In the genomic region with DNA sequence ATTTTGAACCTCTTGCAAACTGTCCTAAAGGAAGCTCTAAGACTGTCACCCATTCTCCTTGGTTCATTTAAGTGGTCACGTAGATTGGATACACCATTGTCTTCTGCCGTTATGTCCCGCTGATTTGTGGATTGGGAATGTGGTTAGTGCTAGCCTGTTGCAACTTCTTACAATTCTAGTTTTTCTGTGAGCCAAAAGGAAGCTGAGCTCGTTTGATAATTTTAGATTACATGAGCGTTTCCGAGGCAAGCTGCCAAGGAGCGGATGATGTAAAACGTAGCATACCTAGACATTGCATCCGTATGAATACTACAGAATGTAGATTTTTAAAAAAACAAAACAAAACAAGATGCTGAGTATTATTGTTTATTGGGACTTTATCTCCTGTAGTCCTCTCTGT, we compare ENCODE assay signal across 12 mouse cellular contexts. TPM values are rescaled to one million over a fixed set of nuclear protein-coding genes. Genes with fewer than 3 reads are reported as not detected.
A peak's percentile ranks its signal among the peaks of the same experiment; 100 is the strongest.
DNase-seq lines count a peak whose midpoint lies in the region; ATAC-seq and TF ChIP-seq lines count a peak whose summit lies in the region.
"Had no signal": no experiment of that assay in that cellular context is flagged by ENCODE, and none has a peak within 500 bp of the region (broad histone marks: within the 10 kb centered on the region; RNA-seq: fewer than 3 reads in every experiment).

No protein-coding gene starts in this region.

- H3K36me3 ChIP-seq in kidney, adult 2 months (ENCODE audit: control insufficient read depth, insufficient read depth, low read length): no peaks in the 10 kb centered on the region
- H3K36me3 ChIP-seq in MEL (ENCODE audit: control insufficient read depth in 1 of 2, insufficient read depth in 2 of 2, low read length in 2 of 2): peaks cover 0 to 26% of the 10 kb centered on the region in 2 experiments; a peak in 2 of 4 replicates
- H3K36me3 ChIP-seq: embryonic facial prominence, embryonic 15.5 days; hindbrain, embryonic 12.5 days had no signal

- no peaks in the 10 kb centered on the region for H3K4me1 ChIP-seq in kidney, adult 2 months (ENCODE audit: control insufficient read depth, insufficient read depth, low read length)
- peaks cover 15 to 25% of the 10 kb centered on the region in 2 experiments for H3K4me1 ChIP-seq in MEL (ENCODE audit: control insufficient read depth in 1 of 2, insufficient read depth in 2 of 2, low read length in 2 of 2)
- H3K4me1 ChIP-seq: embryonic facial prominence, embryonic 15.5 days; hindbrain, embryonic 12.5 days had no signal

- DNase-seq in kidney, adult 2 months: peak; percentile 40
- DNase-seq in kidney, adult 11 months: no peak
- peak; percentile 92 for DNase-seq in MEL (ENCODE audit: low read depth, low spot score)
- peak; percentile 66 for DNase-seq in lung, postnatal 14 days
- DNase-seq in layer of hippocampus, adult 2 months (ENCODE audit: low spot score in 2 of 2): no peak
- DNase-seq in layer of hippocampus, adult 9-11 months: no peak
- DNase-seq: cerebellum, postnatal 14 days had no signal

- WGBS in kidney, adult 2 months: 66% methylated on average over 9 of the region's 9 CpGs

- no peak for TF ChIP-seq CTCF in kidney, adult 2 months (conservative IDR thresholded peaks at IDR 0.05; ENCODE audit: insufficient read depth, insufficient read length, low read depth, low read length)
- no peak for TF ChIP-seq CTCF in MEL (IDR thresholded peaks at IDR 0.05 in 2 of 3, conservative IDR thresholded peaks at IDR 0.05 in 1 of 3; ENCODE audit: control insufficient read depth in 1 of 3, insufficient read depth in 1 of 3, low read depth in 2 of 3, low read length in 3 of 3, poor library complexity in 1 of 3, severe bottlenecking in 1 of 3)
- TF ChIP-seq CTCF in layer of hippocampus, adult 2 months (conservative IDR thresholded peaks at IDR 0.05): no peak

- TF ChIP-seq POLR2A in kidney, adult 2 months (IDR thresholded peaks at IDR 0.05; ENCODE audit: low read depth, low read length): no peak
- no peak for TF ChIP-seq POLR2A in MEL (IDR thresholded peaks at IDR 0.05; ENCODE audit: control insufficient read depth in 1 of 2, insufficient read depth in 1 of 2, low read depth in 1 of 2, low read length in 2 of 2, poor library complexity in 1 of 2)

- no peak overlapping the region for H3K27ac ChIP-seq in kidney, adult 2 months (ENCODE audit: insufficient read depth, low read depth, low read length)
- peak overlapping the region; percentile 97 for H3K27ac ChIP-seq in MEL (ENCODE audit: control insufficient read depth, low read depth, low read length)
- no peak overlapping the region for H3K27ac ChIP-seq in layer of hippocampus, adult 2 months
- H3K27ac ChIP-seq: embryonic facial prominence, embryonic 15.5 days; hindbrain, embryonic 12.5 days had no signal

- peak; percentile 94 to 96 for TF ChIP-seq EP300 in MEL (IDR thresholded peaks at IDR 0.05; ENCODE audit: low read depth in 1 of 2, low read length in 2 of 2)

- H3K27me3 ChIP-seq in kidney, adult 2 months (replicated peaks; ENCODE audit: control insufficient read depth, insufficient read depth, low read length): no peaks in the 10 kb centered on the region
- no peaks in the 10 kb centered on the region for H3K27me3 ChIP-seq in MEL (ENCODE audit: control insufficient read depth in 1 of 2, insufficient read depth in 2 of 2, low read length in 2 of 2)
- H3K27me3 ChIP-seq: embryonic facial prominence, embryonic 15.5 days; hindbrain, embryonic 12.5 days had no signal

- H3K79me2 ChIP-seq in MEL (ENCODE audit: control insufficient read depth, insufficient read depth, low read length, poor library complexity): no peaks in the 10 kb centered on the region

- H3K9me3 ChIP-seq in MEL (replicated peaks; ENCODE audit: insufficient read depth, low read length): no peaks in the 10 kb centered on the region
- H3K9me3 ChIP-seq: embryonic facial prominence, embryonic 15.5 days; hindbrain, embryonic 12.5 days had no signal

- no peak for TF ChIP-seq RAD21 in MEL (IDR thresholded peaks at IDR 0.05; ENCODE audit: low read depth, low read length)

- H3K4me3 ChIP-seq in kidney, adult 2 months (ENCODE audit: insufficient read depth, low read depth, low read length): no peak overlapping the region
- H3K4me3 ChIP-seq in MEL (ENCODE audit: control insufficient read depth in 1 of 2, insufficient read depth in 1 of 2, low read depth in 2 of 2, low read length in 2 of 2): peak overlapping the region; percentile 24 to 55
- H3K4me3 ChIP-seq in layer of hippocampus, adult 2 months: no peak overlapping the region
- H3K4me3 ChIP-seq: embryonic facial prominence, embryonic 15.5 days; hindbrain, embryonic 12.5 days; myocyte had no signal

- ATAC-seq in common myeloid progenitor, adult 5-6 weeks (replicated peaks; ENCODE audit: low read depth, poor library complexity, severe bottlenecking): peak; percentile 80
- ATAC-seq in inflammation-experienced regulatory T-cells, adult 6 months: no peak

- H3K9ac ChIP-seq in MEL (ENCODE audit: control insufficient read depth, low read depth, low read length, poor library complexity, severe bottlenecking): peak overlapping the region; percentile 52
- H3K9ac ChIP-seq: embryonic facial prominence, embryonic 15.5 days; hindbrain, embryonic 12.5 days had no signal

TF ChIP-seq in MEL, 35 proteins besides CTCF, POLR2A, EP300 and RAD21 (continues in another document):
- TF ChIP-seq ZC3H11A (IDR thresholded peaks at IDR 0.05; ENCODE audit: low read depth, low read length) (no peak), NRF1 (IDR thresholded peaks at IDR 0.05; ENCODE audit: insufficient read depth, low read depth, low read length, poor library complexity, severe bottlenecking) (no peak), POLR2AphosphoS5 (IDR thresholded peaks at IDR 0.05; ENCODE audit: borderline replicate concordance, low read depth, low read length) (no peak), RCOR1 (IDR thresholded peaks at IDR 0.05; ENCODE audit: low read depth, low read length) (peak; percentile 93), MXI1 (IDR thresholded peaks at IDR 0.05; ENCODE audit: low read depth, low read length) (peak; percentile 28; the same call in 1 of the 2 replicates), TCF12 (IDR thresholded peaks at IDR 0.05; ENCODE audit: low read depth, low read length) (peak; percentile 93), SIN3A (IDR thresholded peaks at IDR 0.05; ENCODE audit: low read length) (peak; percentile 72), USF2 (IDR thresholded peaks at IDR 0.05; ENCODE audit: borderline replicate concordance in 1 of 2, insufficient read depth in 1 of 2, low read depth in 1 of 2, low read length in 2 of 2) (no peak), CHD1 (IDR thresholded peaks at IDR 0.05; ENCODE audit: low read depth, low read length) (no peak), ELF1 (IDR thresholded peaks at IDR 0.05; ENCODE audit: low read depth, low read length) (peak; percentile 25; the same call in 1 of the 2 replicates), MYB (IDR thresholded peaks at IDR 0.05; ENCODE audit: low read depth, low read length) (peak; percentile 76), TAL1 (IDR thresholded peaks at IDR 0.05; ENCODE audit: low read length) (0 out of 2 replicates have a peak, but pooled peaks have one; percentile 34), ZMIZ1 (IDR thresholded peaks at IDR 0.05; ENCODE audit: low read depth, low read length) (no peak; the same call in 1 of the 2 replicates), NELFE (IDR thresholded peaks at IDR 0.05; ENCODE audit: low read depth, low read length) (no peak), MAZ (IDR thresholded peaks at IDR 0.05; ENCODE audit: low read depth, low read length) (0 out of 2 replicates have a peak, but pooled peaks have one; percentile 34), SMC3 (IDR thresholded peaks at IDR 0.05; ENCODE audit: low read depth, low read length) (no peak), USF1 (IDR thresholded peaks at IDR 0.05; ENCODE audit: low read depth, low read length) (peak; percentile 21; the same call in 1 of the 2 replicates), MAX (IDR thresholded peaks at IDR 0.05; ENCODE audit: low read length) (0 out of 2 replicates have a peak, but pooled peaks have one; percentile 29), POLR2AphosphoS2 (IDR thresholded peaks at IDR 0.05; ENCODE audit: low read length) (no peak), KAT2A (conservative IDR thresholded peaks at IDR 0.05; ENCODE audit: low read depth, low read length) (peak; percentile 53; the same call in 1 of the 2 replicates), BHLHE40 (IDR thresholded peaks at IDR 0.05; ENCODE audit: borderline replicate concordance, low read depth, low read length) (peak; percentile 66), MAFK (IDR thresholded peaks at IDR 0.05; ENCODE audit: borderline replicate concordance, low read depth, low read length) (peak; percentile 62; the same call in 1 of the 2 replicates), HCFC1 (IDR thresholded peaks at IDR 0.05; ENCODE audit: low read depth, low read length) (no peak), JUND (IDR thresholded peaks at IDR 0.05; ENCODE audit: low read depth, low read length) (no peak), ZNF384 (IDR thresholded peaks at IDR 0.05; ENCODE audit: low read depth, low read length) (peak; percentile 10; the same call in 1 of the 2 replicates), TBP (IDR thresholded peaks at IDR 0.05; ENCODE audit: low read depth, low read length) (peak; percentile 72; the same call in 1 of the 2 replicates), ZKSCAN1 (IDR thresholded peaks at IDR 0.05; ENCODE audit: low read depth, low read length) (no peak), CHD2 (IDR thresholded peaks at IDR 0.05; ENCODE audit: low read length) (peak; percentile 15; the same call in 1 of the 2 replicates), GATA1 (IDR thresholded peaks at IDR 0.05; ENCODE audit: low read depth, low read length) (peak; percentile 84)

RNA-seq across cellular contexts. Expression of a gene that starts 17.3 kb away (rescaled TPM):
- 7.3 and 13.7 TPM in 2 replicates for polyA plus RNA-seq in kidney, adult 2 months (2012; rRNA removed)
- 11.0 and 23.7 TPM in 2 replicates for total RNA-seq in MEL (2012; rRNA removed)
- polyA plus RNA-seq in MEL (2012; ENCODE audit: insufficient read depth in 1 of 2, insufficient read length in 2 of 2, low read depth in 1 of 2, low replicate concordance in 2 of 2, missing spikeins in 1 of 2): 10 to 100 TPM in 1 of 2 experiments, not detected in 1; 20.3 TPM
- 244 and 283 TPM in 2 replicates for total RNA-seq in common myeloid progenitor, adult 5-6 weeks (2017)
- polyA plus RNA-seq in inflammation-experienced regulatory T-cells, adult 6 months (2017; shearing (Covaris generic)): 1,000 to 10,000 TPM; 1,283 to 1,916 (median 1,300) TPM
- total RNA-seq in layer of hippocampus, adult 2 months (2021): 1 to 10 TPM; 6.6 to 8.8 TPM
- polyA plus RNA-seq: myocyte had no signal

RNA-seq across cellular contexts. Expression of a gene that starts 17.5 kb away (rescaled TPM):
- polyA plus RNA-seq in kidney, adult 2 months (2012; rRNA removed): not detected in 2 replicates
- total RNA-seq in MEL (2012; rRNA removed): not detected in 2 replicates
- not detected for polyA plus RNA-seq in MEL (2012; ENCODE audit: insufficient read depth in 1 of 2, insufficient read length in 2 of 2, low read depth in 1 of 2, low replicate concordance in 2 of 2, missing spikeins in 1 of 2)
- total RNA-seq in common myeloid progenitor, adult 5-6 weeks (2017): not detected in 2 replicates
- polyA plus RNA-seq in inflammation-experienced regulatory T-cells, adult 6 months (2017; shearing (Covaris generic)): not detected
- total RNA-seq in layer of hippocampus, adult 2 months (2021): not detected
- polyA plus RNA-seq: embryonic facial prominence, embryonic 15.5 days; myocyte had no signal

Comparison
In these comparisons a context has a peak if more than half of its experiments do, and no peak if none do; other contexts are left out.
1. DNase-seq: peak in kidney, adult 2 months (single experiment), MEL (single experiment) and lung, postnatal 14 days (single experiment); none in kidney, adult 11 months (single experiment), layer of hippocampus, adult 2 months (0 of 2) and layer of hippocampus, adult 9-11 months (single experiment).
2. H3K4me3 ChIP-seq: peak in MEL (2 of 2); none in kidney, adult 2 months (single experiment) and layer of hippocampus, adult 2 months (single experiment).